Mouse (Mus musculus) adrenal gland, postnatal 10 days (tissue): ENCODE data around the gene Umodl1. TPM values are rescaled to one million over a fixed set of nuclear protein-coding genes. Genes with fewer than 3 reads are reported as not detected.

Source experiments
- DNase-seq: peaks from one replicate; pipeline ENCODE4 v3.0.0; 2021; ENCODE audit warnings: mixed read lengths
- microRNA-seq: library from miRNA; unstranded; fragments of <30 nt; microRNA quantifications from one replicate; pipeline ENCODE4 v1.2.0, GENCODE M21; 2021
- total RNA-seq, 2 experiments: library from RNA; stranded (reverse); gene quantifications; 2 replicates each; pipeline ENCODE4 v1.2.3; 2021

Umodl1 gene
- total RNA-seq, 2 experiments from 2014 or later, result 0.06 to 0.09 TPM

DNA sequence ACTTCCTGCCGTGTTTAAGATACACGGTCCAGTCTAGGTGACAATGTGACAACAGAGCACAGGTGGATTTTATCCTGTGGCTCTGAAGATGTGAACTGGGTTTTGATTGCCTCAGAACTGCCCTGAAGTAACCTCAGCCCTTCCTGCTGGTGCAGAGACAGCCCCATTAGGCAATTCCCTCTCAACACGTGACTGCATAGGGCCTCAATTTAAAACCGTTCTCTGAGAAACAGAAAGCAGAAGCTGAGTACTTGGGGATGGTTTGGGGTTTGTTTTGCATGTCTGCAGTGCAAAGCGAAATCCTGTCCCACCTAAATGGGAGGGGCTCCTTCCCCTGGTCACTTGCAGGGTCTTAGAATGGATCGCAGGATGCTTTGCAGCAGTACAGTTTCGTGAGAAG, 85.2 kb downstream of the Umodl1 start:
- DNase-seq, result peak; percentile 57

DNA sequence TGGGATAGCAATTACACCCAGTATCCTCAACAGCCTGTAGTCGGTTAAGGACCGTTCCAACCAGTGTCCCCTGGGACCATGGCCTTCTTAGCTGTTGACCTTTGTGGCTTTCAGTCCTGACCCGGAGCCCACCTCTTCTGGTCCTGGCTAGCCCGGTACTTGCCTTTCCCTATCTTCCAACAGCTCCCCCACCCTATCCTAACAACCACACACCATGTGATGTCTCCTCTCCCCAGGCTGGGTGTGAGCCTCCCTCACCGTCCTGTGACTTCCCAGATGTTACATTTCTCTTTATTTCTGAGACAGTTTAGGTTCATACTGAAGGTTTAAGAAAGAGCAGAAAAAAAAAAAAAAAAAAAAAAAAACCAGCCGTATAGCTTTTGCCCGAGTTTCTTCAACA, 86.0 kb downstream of the Umodl1 start:
- peak; percentile 35 for DNase-seq

DNA sequence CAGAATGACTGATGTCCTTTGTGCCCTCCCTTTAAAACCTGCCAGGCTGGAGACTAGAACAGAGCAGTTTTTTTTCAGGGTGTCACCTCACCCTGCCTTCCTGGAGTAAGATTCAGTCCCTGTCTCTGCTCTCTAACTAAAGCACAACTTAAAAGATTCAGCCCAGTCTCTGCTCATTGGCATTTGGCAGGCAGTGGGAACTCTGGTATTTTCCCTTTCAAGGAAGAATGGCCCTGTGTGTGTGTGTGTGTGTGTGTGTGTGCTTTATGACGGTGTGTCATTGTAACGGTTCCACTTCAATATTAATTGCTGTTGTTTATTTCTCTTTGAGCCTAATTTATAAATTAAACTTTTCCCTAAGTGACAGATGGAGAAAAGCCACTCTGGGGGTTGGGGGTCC, 88.3 kb downstream of the Umodl1 start:
- DNase-seq, result no peak

- peak; percentile 68 for DNase-seq
Observed at GRCm38 (mm10) chr17:31057151-31057890, 102.9 kb downstream of the Umodl1 start, which contains the start of gene Abcg1. Abcg1 (plus strand) TSS chr17:31057675.

DNA sequence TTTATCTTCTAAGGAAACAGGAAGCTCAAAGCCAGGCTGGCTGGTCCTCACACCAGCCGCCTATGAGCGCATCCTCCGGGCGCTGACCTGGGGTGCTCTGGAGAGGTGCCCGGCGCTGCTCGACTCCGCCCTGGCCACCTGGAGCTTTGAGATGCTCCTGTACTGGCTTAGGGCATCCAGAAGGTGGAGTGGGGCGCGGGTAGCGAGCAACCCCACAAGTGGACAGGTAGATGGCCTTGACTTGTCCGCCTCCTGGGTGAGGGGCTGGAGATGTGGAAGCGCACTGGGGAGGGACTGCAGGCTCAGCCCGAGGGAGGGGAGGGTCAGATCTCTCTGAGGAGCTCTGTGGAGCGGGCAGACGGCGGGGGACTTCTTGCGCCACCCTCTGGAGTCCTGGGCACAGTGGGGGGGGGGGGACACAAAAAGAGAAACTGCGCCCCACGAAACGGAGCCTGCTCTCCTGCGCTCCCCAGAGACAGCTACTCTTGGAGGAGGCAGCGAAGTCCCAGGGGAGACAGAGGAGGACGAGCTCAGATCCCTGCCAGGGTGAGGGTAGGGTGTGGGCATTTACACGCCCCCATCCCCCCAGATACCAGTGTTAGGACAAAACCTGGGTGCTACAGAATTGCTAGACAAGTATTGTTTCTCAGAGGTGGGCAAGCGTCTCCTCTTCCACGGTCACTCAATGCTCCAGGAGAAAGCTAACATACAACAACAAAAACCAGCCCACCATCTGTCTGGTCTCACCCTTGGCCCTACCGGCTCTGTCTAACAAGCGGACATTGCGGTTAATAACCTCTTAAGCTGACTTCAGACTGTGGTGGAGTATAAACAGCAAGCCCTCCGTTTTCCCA, 103.7 kb downstream of the Umodl1 start:
- no peak for DNase-seq

DNA sequence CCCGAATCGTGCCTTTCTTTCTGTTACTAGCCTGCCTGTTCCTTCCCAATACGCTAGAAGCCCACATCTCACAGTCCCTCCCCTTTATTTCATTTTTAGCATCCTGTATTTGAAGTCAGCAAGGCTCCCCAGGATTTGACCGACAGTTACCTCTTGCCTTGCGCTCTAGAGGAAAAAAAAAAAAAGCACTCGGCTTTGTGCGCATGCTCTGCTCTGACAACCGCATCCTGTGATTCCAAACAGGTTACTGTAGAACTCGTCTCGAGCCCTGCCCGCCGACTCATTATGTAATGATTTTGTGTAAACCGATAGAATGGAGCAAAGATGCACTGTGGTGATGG, 104.3 kb downstream of the Umodl1 start:
- DNase-seq, result peak; percentile 60

GRCm38 (mm10) chr17:31060196-31060587, 105.8 kb downstream of the Umodl1 start:
- DNase-seq, result no peak

Small RNA genes lying within 50 kb of the gene (microRNA-seq; reads per million reads assigned to microRNA genes)
- not detected for gene Gm24026

Other genes starting within 250 kb of the Umodl1 start
- gene Glp1r, start 52.8 kb upstream of the Umodl1 start, total RNA-seq, result under 1 TPM; 0.21 to 0.45 TPM
- 10 to 100 TPM; 12.9 to 14.2 TPM for gene Abcg1, start 103.0 kb downstream of the Umodl1 start, total RNA-seq
- not detected for gene Tff3, start 175.0 kb downstream of the Umodl1 start, total RNA-seq
- gene Tff2, start 189.6 kb downstream of the Umodl1 start, total RNA-seq, result under 1 TPM in 1 of 2 experiments, not detected in 1; 0.51 TPM
- not detected for gene Tff1, start 210.6 kb downstream of the Umodl1 start, total RNA-seq
- under 1 TPM in 1 of 2 experiments, not detected in 1; 0.09 TPM for gene Tmprss3, start 244.3 kb downstream of the Umodl1 start, total RNA-seq